Mouse (Mus musculus): Measurements from ENCODE around the gene Sp3. TPM values are rescaled to one million over a fixed set of nuclear protein-coding genes. Genes with fewer than 3 reads are reported as not detected.
A peak's percentile ranks its signal among the peaks of the same experiment; 100 is the strongest.
"Not testable (repeated sequence)": the region's sequence is repeated elsewhere in the genome, so short reads cannot be mapped to it uniquely, and the experiment has no call there.

Gene Sp3
- polyA plus RNA-seq, 1 experiment from 2014 or later, result 66.6 TPM

GRCm38 (mm10) chr2:72912708-72913457 is 67.4 kb downstream of the Sp3 start:
- Histone ChIP-seq H3K36me3 (ENCODE audit: poor library complexity, severe bottlenecking) (no peaks in the 10 kb centered on the region), H3K4me1 (peaks cover 17% of the 10 kb centered on the region), H3K4me2 (no peak overlapping the region), H3K4me3 (no peak overlapping the region), H3K9me3 (replicated peaks) (no peaks in the 10 kb centered on the region), H3K9ac (no peak overlapping the region), H3K27ac (no peak overlapping the region; the same call in 1 of the 2 replicates), H3K27me3 (no peaks in the 10 kb centered on the region)
- ATAC-seq, result peak; percentile 82
- 64% methylated on average over 11 of the region's 11 CpGs for WGBS

DNA sequence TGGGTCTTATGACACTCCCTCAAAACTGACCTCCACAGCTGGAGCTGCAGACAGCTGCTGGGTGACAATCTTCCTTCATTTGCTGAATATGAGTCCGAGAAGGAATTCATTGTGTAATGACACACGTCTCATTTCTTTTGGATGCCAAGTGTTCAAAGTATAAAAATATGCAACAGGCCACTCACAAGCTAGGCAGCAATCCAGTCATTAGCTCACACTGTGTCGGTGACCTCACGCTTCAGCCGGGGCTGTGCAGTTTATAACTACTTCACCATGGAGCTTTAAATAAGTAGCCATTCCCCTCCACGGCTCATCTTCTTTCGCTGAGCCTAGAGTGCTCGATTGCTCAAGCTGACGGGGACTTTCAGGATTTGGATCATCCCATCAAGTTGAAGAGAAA is 68.7 kb downstream of the Sp3 start:
- H3K4me3 ChIP-seq, result no peak overlapping the region
- H3K36me3 ChIP-seq (ENCODE audit: poor library complexity, severe bottlenecking), result no peaks in the 10 kb centered on the region
- 91% methylated on average over 9 of the region's 9 CpGs for WGBS
- no peak overlapping the region for H3K27ac ChIP-seq
- no peak overlapping the region for H3K9ac ChIP-seq
- H3K4me1 ChIP-seq, result peaks cover 21% of the 10 kb centered on the region
- no peak for ATAC-seq
- no peak overlapping the region for H3K4me2 ChIP-seq
- H3K9me3 ChIP-seq (replicated peaks), result no peaks in the 10 kb centered on the region
- H3K27me3 ChIP-seq, result no peaks in the 10 kb centered on the region

DNA sequence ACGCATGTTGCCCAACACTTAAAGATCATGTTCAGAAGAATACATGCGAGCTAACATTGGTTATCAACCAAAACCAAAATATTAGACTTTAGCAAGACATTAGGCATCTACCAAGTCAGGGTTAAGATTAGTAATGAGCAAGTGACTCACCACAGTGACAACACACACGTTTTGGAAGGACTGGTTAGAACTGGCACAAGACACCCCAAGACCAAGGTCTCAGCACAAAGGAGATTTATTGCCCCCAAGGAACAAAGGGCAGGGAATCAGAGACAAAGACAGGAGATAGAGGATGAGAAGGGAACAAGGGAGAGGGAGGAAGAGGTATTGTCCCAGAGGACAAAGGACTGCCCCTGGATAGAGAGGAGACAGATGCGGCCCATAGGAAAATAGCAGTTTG is 71.2 kb downstream of the Sp3 start:
- Histone ChIP-seq H3K27ac (no peak overlapping the region), H3K4me3 (no peak overlapping the region), H3K4me2 (no peak overlapping the region), H3K27me3 (no peaks in the 10 kb centered on the region), H3K9me3 (replicated peaks) (no peaks in the 10 kb centered on the region), H3K4me1 (peaks cover 21% of the 10 kb centered on the region), H3K9ac (no peak overlapping the region), H3K36me3 (ENCODE audit: poor library complexity, severe bottlenecking) (no peaks in the 10 kb centered on the region)
- no peak for ATAC-seq
- 72% methylated on average over 4 of the region's 4 CpGs for WGBS

DNA sequence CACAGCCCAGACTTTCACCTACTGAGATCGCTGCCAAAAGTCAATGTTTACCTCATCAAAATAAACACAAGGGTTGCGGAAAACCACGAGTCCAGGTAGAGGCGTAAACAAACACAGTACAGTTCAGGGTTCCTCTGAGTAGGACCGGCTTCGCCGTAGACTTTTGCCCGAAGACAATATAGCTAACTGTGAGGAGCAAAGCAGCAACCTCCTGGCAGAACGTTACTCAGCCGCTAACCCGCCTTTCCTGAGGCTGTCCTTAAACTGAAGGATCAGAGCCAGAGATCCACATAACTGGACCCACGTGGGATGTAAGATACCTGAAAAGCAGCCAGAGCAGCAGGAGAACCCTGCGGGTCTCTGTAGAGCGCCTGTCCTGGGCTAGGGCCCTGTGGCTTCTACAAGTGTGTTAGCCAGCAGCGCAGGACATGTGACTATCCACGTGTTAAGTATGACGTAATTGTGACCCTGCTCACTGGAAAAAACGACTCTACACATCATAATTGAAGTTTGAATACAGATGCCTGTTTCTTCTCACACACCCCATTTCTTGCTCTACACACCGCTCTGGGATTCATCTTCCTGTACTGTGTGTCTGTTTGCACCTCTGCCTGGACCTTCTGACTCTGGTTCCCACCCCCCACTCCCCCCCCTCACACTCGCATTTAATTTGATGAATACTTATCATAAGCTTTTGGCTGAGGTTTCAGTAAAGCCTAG is 71.9 kb downstream of the Sp3 start:
- ATAC-seq, result no peak
- Histone ChIP-seq H3K27me3 (no peaks in the 10 kb centered on the region), H3K4me1 (peaks cover 20% of the 10 kb centered on the region), H3K9ac (no peak overlapping the region), H3K36me3 (ENCODE audit: poor library complexity, severe bottlenecking) (no peaks in the 10 kb centered on the region), H3K27ac (no peak overlapping the region), H3K9me3 (replicated peaks) (no peaks in the 10 kb centered on the region), H3K4me2 (no peak overlapping the region), H3K4me3 (no peak overlapping the region)
- 90% methylated on average over 20 of the region's 20 CpGs for WGBS

GRCm38 (mm10) chr2:72906745-72907144 is 73.5 kb downstream of the Sp3 start:
- ATAC-seq, result peak; percentile 16; the same call in 1 of the 2 replicates
- 45% methylated on average over 8 of the region's 8 CpGs for WGBS

DNA sequence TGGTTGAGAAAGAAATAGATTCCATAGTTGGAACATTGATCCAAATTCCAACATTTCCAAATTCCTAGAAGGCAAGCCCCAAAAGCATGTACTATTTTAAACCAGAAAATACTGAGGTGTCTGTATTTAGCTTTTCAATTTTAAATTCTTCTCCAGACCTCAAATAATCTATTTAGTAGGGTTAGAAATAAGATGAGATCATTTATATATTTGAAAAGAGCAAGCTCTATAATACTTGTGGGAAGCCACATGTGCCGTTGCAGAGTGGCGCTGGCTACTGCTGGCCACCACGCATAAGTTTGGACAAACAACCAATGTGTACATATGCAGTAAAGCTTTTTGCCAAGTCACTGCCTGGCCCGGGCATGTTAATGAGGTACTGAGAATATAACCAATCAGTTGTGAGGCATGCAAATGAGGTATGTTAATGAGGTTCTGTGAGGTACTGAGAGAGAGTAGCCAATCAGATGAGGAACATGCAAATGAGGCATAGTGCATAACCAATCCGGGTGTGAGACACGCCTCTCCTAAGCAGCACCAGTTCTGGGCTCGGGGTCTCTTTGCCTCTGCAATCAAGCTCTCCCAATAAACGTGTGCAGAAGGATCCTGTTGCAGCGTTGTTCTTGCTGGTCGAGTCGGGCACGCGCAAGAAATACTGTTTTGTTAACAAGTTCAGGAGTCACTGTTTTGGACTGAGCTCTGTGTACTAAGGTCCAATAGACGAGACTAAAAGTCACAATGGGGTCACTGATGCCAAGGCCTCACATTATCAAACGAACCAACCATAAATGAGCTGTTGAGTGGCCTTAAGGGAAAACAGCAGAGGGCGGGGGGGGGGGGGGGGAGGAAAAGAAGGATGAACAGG is 77.2 kb downstream of the Sp3 start:
- 88% methylated on average over 16 of the region's 16 CpGs for WGBS
- not testable (repeated sequence) for H3K4me2 ChIP-seq; H3K9ac ChIP-seq; H3K27me3 ChIP-seq; H3K27ac ChIP-seq; H3K4me3 ChIP-seq; H3K9me3 ChIP-seq (replicated peaks); H3K36me3 ChIP-seq (ENCODE audit: poor library complexity, severe bottlenecking); ATAC-seq; H3K4me1 ChIP-seq

More at GRCm38 (mm10) chr2:72906745-72907144, 73.5 kb downstream of the Sp3 start:
- no peak overlapping the region for H3K27ac ChIP-seq
- H3K9me3 ChIP-seq (replicated peaks), result no peaks in the 10 kb centered on the region; the same call in 1 of the 2 replicates
- no peak overlapping the region for H3K9ac ChIP-seq
- H3K4me1 ChIP-seq, result peaks cover 4% of the 10 kb centered on the region; the same call in 1 of the 2 replicates
- H3K4me3 ChIP-seq, result no peak overlapping the region
- no peak overlapping the region for H3K4me2 ChIP-seq
- no peaks in the 10 kb centered on the region for H3K36me3 ChIP-seq (ENCODE audit: poor library complexity, severe bottlenecking)
- no peaks in the 10 kb centered on the region for H3K27me3 ChIP-seq

- no peak overlapping the region for H3K27ac ChIP-seq
- no peaks in the 10 kb centered on the region for H3K27me3 ChIP-seq
- no peak overlapping the region for H3K4me3 ChIP-seq
- H3K4me1 ChIP-seq, result no peaks in the 10 kb centered on the region
- H3K9ac ChIP-seq, result no peak overlapping the region
- ATAC-seq, result no peak
- no peak overlapping the region for H3K4me2 ChIP-seq
- H3K36me3 ChIP-seq (ENCODE audit: poor library complexity, severe bottlenecking), result no peaks in the 10 kb centered on the region
- WGBS, result 99% methylated on average over 2 of the region's 2 CpGs
- H3K9me3 ChIP-seq (replicated peaks), result peaks cover 5% of the 10 kb centered on the region; the same call in 1 of the 2 replicates
Observed at GRCm38 (mm10) chr2:72898782-72899305, 81.4 kb downstream of the Sp3 start.

DNA sequence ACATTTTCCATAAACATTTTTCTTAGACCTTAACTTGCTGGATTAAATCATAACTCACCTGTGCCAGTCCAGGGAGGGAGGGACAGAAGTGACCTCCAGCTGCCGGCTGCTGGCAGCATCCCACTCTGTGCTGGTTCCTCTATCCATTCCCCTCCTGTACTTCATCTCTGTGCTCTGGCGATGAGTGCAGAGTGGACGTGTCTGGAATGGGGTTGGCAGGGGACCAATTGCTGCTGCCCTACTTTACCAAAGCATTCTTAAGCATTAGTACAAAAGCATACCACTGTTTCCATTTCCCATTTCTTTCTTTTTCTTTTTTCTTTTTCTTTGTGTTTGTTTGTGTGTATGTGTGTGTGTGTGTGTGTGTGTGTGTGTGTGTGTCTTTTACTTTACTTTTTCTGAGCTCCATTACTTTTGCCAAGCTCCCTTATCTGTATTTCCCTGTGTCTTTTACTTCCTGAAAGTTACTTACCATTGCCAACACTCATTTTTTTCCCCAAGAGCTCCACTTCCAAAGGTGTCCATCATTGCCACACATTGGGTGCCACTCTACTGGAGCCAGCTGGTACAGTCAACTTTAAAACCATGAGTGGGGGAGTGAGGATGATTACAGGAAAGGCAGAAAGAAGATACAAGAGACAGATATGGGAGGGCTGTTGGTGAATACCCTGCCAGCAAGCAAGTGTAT is 82.0 kb downstream of the Sp3 start:
- no peaks in the 10 kb centered on the region for H3K36me3 ChIP-seq (ENCODE audit: poor library complexity, severe bottlenecking)
- WGBS, result 82% methylated on average over 3 of the region's 3 CpGs
- no peak for ATAC-seq
- no peak overlapping the region for H3K4me3 ChIP-seq
- no peaks in the 10 kb centered on the region for H3K4me1 ChIP-seq
- peaks cover 5% of the 10 kb centered on the region; the same call in 1 of the 2 replicates for H3K9me3 ChIP-seq (replicated peaks)
- H3K4me2 ChIP-seq, result no peak overlapping the region
- no peaks in the 10 kb centered on the region for H3K27me3 ChIP-seq
- H3K9ac ChIP-seq, result no peak overlapping the region
- no peak overlapping the region for H3K27ac ChIP-seq

GRCm38 (mm10) chr2:72889806-72890205 is 90.4 kb downstream of the Sp3 start:
- Histone ChIP-seq H3K9ac (no peak overlapping the region), H3K9me3 (replicated peaks) (no peaks in the 10 kb centered on the region), H3K4me2 (no peak overlapping the region), H3K36me3 (ENCODE audit: poor library complexity, severe bottlenecking) (no peaks in the 10 kb centered on the region), H3K27ac (no peak overlapping the region), H3K27me3 (no peaks in the 10 kb centered on the region), H3K4me1 (no peaks in the 10 kb centered on the region), H3K4me3 (no peak overlapping the region)
- ATAC-seq, result no peak
